Mouse (Mus musculus) urinary bladder, postnatal 25 days (tissue): ENCODE data around the gene Plcd1.

Source experiments
- DNase-seq: peaks from one replicate; pipeline ENCODE4 v3.0.0; 2022; ENCODE audit warnings: low spot score

Plcd1 gene

GRCm38 (mm10) chr9:119053964-119054576, 39.2 kb downstream of the Plcd1 start:
- no peak for DNase-seq

- no peak for DNase-seq
Measured at GRCm38 (mm10) chr9:119052154-119052944, 41.0 kb downstream of the Plcd1 start, which contains the start of gene Vill. Gene Vill, plus strand, starts transcription at chr9:119052778.

- no peak for DNase-seq
Measured at GRCm38 (mm10) chr9:119051158-119051557, 42.1 kb downstream of the Plcd1 start.

- no peak for DNase-seq
Measured at GRCm38 (mm10) chr9:119048182-119048903, 45.0 kb downstream of the Plcd1 start.

- no peak for DNase-seq
Measured at GRCm38 (mm10) chr9:119040101-119040775, 53.1 kb downstream of the Plcd1 start.

GRCm38 (mm10) chr9:119038574-119038973, 54.7 kb downstream of the Plcd1 start:
- DNase-seq = no peak

GRCm38 (mm10) chr9:119037076-119037730, 56.1 kb downstream of the Plcd1 start:
- DNase-seq = no peak

- DNase-seq = peak; percentile 57
Measured at GRCm38 (mm10) chr9:119035836-119036235, 57.5 kb downstream of the Plcd1 start.

GRCm38 (mm10) chr9:119034676-119035665, 58.3 kb downstream of the Plcd1 start:
- no peak for DNase-seq

GRCm38 (mm10) chr9:119034069-119034468, 59.2 kb downstream of the Plcd1 start:
- no peak for DNase-seq

GRCm38 (mm10) chr9:119033111-119033921, 60.0 kb downstream of the Plcd1 start:
- no peak for DNase-seq

- DNase-seq = no peak
Measured at GRCm38 (mm10) chr9:119032538-119032937, 60.8 kb downstream of the Plcd1 start.

GRCm38 (mm10) chr9:119031772-119032171, 61.5 kb downstream of the Plcd1 start:
- DNase-seq = no peak

GRCm38 (mm10) chr9:119031038-119031437, 62.3 kb downstream of the Plcd1 start:
- no peak for DNase-seq

GRCm38 (mm10) chr9:119029568-119029967, 63.7 kb downstream of the Plcd1 start:
- peak; percentile 63 for DNase-seq

GRCm38 (mm10) chr9:119028226-119029195, 64.8 kb downstream of the Plcd1 start:
- DNase-seq = no peak

GRCm38 (mm10) chr9:119027337-119027736, 66.0 kb downstream of the Plcd1 start:
- DNase-seq = no peak

GRCm38 (mm10) chr9:119025832-119026331, 67.4 kb downstream of the Plcd1 start:
- no peak for DNase-seq
